Mouse (Mus musculus): ENCODE measurements around the gene Erbb2.

Erbb2 gene

DNA sequence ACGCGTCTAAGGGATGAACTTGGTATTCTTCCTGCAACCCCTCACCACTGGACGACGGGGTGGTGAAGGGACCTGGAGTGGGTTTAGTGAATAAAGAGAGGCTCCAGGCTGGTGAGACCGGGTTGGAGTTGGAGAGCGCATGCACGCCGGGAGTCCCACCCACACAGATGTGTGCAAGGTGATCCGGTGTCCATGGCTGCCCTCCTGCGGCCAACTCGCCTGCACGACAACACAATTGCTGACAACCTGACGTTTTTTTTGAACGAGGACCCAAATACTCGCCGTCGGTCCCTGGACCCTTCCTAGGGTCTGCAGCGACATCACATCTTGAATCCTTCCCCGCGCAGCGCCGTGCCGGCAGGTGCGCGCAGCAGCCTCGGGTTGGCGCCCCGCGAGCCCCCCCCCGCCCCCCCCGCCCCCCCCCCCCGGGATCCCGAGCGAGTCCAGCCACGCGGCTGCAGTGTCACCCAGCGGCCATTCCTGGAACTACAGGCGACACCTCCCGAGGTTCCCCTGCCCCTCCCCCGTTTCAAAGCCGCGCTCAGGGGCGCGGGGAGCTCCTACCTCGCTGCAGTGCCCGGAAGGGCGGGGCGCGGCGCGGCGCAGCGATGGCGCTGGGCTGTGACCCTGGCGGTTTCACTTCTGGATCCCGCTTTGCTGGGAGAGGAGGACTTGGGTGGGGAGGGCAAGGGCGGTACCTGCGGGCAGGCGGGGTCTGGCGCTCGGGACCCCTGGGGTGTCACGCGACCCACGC, 45.3 kb downstream of the Erbb2 start:
- peak; percentile 97 for DNase-seq (ENCODE audit: low read depth, low spot score)

DNA sequence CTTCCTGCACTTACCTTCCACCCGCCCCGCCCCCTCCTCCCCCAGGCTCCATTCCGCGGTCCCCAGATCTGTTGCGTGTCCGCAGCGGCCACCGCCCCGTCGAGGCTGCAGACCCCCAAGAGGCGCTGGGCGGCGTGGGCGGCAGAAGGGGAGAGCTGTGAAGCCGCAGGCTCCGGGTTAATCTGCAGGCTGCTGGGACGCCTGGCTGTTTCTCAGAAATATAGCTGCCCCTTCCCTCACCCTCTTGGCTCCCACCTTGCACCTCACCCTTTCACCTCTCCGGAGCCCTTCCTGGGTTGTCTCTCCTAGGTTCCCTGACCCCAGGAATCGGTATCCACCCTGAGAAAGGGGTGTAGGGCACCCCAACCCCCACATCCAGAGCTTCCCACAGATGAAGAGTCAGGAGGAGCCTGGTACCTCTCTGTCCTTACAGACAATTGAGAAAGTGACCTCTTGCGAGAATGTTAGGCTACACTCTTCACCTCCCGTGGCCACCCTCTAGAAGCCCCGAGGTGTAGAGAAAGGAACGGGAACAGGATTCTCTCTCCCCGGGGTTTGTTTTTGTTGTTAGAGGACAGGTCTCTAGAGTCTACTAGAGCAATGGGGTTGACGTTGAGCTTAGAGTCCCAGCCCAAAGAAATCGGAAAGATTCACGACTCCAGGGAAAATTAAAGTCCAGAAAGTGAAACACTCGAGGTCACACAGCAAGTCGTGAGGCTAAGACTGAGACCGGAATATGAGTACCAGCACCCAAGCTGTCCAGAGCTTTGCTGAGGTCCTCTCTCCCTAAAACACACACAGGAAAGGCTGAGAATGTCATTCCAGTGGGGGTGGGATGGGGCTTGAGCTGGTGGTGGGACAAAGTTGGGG, 46.1 kb downstream of the Erbb2 start:
- DNase-seq (ENCODE audit: low read depth, low spot score): no peak

DNA sequence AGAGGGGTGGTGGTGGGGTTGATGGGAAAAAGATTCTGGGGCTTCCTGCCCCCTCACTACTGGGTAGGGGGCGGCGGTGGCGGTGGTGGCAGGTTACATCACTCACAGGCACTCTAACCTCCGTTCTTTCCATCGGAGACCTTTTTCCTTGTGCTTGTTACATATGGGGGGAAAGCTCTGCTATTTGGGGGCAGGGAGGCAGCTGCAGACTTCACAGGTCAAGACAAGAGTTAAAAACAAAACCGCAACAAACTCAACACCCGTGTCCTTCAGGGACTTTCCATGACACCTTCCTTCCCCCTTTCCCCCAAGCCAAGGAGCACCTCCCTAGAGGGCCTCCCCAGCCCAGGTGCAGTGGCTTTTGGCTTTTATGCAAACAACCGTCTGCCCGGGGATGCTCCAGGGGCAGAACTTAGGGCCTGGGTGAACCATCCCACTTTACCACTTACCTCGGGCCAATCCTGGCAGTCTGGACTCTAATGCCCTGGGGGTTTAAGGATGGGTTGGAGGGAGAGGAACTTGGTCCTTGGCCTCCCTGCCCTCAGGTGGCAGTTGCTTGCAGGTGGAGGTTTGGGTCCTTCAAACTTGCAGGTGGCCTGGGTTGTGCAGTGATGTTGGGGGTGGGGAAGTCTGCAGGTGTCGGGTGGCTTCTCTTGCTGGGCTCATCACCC, 46.9 kb downstream of the Erbb2 start:
- DNase-seq (ENCODE audit: low read depth, low spot score): peak; percentile 64

DNA sequence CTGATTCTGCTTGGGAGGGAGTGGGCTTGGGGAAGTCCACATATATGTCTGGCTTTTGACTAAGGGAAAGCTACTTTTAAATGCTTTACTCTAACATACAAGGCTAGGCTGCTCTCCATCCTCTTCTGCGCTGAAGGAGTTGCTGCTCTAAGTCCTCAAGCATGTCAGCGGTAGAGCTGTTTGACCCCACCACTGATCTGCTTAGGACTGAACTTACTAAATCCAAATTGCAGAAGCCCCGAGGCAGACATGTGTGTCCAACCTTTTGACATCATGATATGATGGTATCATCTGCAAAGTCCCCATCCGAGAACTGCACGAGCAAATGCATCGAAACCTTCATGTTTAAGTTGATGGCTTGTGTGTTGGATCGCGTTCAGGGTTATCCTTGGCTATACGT, 47.6 kb downstream of the Erbb2 start:
- no peak for DNase-seq (ENCODE audit: low read depth, low spot score)

DNA sequence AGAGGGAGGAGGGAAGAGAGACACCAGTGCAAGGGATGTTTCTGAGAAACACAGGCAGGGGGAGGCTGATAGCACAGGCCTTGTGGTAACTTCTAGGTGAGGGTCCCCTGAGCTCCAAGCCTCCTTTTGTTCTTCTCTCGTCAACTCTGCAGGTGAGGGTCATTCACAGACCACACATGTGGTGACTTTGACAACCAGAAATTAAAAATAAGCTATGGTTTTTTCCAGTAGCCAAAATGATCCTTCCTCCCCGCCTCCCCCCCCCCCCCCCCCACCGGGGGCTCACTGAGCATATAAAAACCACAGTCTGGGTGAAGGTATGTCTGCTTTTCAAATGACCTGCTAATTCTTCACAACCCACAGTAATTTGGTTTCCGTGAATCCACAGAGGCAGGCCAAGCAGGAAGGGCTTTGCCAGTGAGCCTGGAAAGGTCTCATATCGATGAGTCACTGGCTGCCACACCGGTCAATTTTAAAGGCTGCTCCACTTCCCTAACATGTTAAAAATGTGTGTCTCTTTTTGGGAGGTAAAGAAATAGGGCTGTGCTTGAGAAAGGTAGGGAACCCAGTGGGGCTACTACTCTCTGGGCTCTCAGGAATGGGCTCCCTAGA, 48.9 kb downstream of the Erbb2 start:
- no peak for DNase-seq (ENCODE audit: low read depth, low spot score)

DNA sequence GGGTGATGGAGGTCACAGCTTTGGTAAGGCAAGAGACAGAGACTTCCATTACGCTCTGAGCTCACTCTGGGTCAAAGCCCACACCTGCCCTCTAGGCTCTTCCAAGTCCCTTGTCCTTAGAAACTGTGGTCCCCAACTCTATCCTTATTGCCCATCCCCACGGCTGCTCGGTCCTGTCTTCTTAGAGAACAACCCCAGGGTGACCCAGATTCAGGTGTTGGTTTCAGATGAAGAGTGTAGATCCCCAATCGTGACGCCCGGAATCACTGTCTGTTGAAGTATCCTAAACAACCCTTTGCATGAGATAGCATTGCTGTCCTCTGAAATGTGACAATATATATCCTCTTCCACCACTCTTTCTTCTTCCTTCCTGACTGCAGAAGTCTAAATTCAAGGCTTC, 50.0 kb downstream of the Erbb2 start:
- no peak for DNase-seq (ENCODE audit: low read depth, low spot score)

DNA sequence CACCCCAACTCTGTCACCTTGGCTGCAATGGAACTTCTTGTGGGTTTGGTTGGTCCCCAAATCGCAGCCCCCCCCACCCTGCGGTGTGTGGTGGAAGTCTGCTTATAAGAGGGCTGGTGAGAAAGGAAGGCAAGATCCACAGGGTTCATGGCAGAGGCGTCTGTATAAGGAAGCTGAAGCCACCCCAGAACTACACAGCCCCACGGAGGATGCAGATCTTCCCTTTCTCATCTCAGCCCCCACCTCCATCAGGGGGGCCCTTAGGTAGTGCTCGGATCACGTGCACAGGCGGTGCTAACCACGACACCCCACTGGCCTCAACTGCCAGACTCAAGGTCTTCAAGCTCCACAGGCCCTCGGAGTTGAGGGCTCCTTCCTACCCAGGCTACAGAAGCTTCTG, 51.6 kb downstream of the Erbb2 start:
- DNase-seq (ENCODE audit: low read depth, low spot score): peak; percentile 65

DNA sequence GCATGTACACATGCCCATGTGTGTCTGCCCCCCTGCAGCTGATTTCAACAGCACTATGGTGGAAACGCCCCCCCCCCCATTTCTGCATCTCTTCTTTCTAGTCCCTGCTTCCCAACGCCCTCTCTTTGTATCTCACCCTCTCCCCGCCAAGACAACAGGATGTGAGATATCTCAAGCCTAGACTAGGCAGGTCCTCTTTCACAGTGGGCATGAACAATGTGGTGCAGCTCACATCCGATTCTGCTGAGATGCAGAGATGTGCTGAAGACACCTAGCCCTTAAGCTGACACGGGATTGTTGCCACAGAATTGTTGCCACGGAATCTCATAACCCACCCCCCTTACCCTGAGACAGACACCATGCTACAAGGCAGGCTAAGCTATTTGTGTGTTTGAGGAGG, 52.2 kb downstream of the Erbb2 start:
- peak; percentile 74 for DNase-seq (ENCODE audit: low read depth, low spot score)

DNA sequence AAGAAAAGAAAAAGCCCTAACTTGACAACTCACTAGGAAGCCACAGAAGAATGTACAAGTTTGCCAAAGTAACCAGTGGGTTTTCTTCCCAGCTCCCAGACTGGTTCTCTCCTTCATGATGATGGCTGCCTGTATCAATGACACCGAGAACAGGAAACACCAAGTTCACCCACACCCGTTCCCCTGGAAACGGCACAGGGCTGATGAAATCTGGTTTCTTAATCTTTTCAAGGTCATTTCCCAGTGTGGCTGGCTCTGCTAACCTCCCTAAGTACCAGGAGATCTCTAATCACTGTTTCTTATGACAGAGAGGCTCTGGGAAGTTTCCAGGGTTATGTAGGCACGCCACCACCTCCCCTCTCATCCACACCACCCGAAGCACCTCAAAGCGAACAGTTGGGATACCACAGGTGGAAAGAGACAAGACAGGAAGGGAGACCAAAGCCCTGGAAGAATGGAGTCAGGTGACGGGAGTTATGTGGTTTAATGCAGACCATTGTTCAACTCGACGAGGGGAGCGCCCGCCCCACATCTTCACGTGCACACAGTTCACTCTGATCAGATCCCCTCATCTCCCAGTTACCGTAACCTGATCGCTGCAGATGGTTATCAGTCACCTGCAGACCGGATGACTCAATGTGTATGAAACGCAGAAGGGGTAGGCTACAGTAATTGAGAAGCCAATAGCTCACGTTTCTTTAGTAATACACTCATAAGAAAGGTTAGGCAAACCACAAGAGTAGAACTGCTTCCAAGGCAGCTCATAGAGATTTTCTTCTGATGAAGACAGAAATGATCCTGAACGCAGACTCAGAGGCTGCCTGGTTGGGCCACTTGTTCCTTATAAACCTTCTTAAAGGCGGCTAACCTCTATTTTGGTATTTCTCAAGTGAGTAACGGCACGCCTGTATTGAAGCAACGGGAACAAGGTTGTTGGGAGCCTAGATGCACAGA, 57.8 kb downstream of the Erbb2 start:
- peak; percentile 86 for DNase-seq (ENCODE audit: low read depth, low spot score)

DNA sequence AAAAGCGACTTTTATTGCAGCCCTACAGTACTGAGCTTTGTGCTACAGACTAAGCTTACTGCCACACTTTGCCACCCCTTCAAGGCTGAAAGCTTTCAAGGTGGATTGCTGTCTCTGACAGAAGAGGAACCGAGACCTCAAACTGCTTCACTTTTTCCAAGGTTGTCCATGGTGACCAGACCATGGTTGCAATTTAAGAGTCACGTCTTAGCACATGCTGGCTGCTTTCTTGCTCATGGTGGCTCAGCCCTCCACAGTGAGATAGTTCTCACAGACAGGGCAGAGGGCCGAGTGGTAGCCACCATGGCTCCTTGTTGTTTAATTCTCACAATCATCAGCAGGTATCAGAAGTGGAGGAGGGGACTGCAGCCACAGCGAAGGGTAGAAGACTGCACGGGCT, 58.5 kb downstream of the Erbb2 start:
- DNase-seq (ENCODE audit: low read depth, low spot score): no peak

DNA sequence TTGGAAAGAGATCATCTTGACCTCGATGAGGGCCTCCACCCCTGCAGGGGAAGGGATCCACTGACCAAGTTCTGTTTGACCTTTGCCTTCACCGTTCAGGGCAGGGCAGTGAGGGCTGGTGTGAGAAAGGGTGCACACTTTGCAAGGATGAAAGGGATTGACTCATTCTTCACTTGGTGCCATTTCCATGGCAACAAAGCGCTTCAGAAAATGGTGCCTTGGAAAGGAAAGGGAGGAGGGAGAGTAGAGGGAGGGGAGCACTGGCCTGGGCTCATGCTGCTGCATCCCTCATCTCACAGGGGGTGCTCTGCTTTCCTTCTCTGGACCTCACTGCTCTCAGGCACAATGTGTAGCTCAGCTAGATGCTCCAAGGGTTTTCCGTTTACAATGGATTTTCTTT, 60.4 kb downstream of the Erbb2 start:
- DNase-seq (ENCODE audit: low read depth, low spot score): no peak

DNA sequence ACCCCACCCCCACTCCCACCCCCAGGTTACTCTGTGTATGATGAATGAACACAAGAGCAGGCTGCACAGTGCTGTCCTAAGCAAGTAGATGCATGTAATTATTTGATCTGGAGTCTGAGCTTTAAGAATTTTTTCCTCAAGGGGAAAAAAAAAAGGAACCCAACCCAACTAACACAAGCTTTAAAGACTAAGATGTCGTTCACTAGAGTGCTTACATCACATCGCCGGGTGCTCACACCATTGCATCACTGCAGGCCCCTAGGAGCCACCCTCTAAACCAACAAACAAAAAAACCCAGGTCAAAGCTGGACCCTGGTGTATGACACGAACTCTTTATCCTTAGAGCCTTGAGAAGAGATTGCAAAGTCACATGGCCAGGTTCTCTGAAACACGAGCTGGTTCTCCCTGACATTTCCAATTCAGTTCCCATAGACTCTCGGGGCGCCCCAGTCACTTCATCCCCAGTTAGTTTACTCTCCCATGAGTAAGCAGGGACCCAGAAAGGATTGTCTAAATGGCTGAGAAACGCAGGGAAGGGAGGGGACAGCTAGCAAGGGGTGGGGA, 61.7 kb downstream of the Erbb2 start:
- no peak for DNase-seq (ENCODE audit: low read depth, low spot score)

DNA sequence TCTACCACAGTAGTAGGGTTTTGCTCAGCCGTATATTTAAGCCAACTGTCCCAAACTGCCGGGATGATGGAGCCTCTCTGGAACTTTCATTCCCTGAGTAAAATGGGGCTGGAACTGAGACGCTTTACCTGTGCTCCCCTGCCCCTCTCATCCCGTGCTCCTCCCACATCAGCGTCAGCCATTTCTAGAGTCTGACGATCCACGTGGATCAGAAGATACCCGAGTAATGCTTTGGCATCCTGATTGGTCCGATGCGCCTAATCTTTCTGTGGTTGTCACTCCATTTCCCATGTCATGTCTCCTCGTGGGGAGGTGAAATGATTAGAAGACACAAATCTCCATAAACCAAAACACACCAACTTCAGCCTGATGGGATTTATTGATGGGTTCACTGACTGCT, 62.7 kb downstream of the Erbb2 start:
- DNase-seq (ENCODE audit: low read depth, low spot score): no peak

DNA sequence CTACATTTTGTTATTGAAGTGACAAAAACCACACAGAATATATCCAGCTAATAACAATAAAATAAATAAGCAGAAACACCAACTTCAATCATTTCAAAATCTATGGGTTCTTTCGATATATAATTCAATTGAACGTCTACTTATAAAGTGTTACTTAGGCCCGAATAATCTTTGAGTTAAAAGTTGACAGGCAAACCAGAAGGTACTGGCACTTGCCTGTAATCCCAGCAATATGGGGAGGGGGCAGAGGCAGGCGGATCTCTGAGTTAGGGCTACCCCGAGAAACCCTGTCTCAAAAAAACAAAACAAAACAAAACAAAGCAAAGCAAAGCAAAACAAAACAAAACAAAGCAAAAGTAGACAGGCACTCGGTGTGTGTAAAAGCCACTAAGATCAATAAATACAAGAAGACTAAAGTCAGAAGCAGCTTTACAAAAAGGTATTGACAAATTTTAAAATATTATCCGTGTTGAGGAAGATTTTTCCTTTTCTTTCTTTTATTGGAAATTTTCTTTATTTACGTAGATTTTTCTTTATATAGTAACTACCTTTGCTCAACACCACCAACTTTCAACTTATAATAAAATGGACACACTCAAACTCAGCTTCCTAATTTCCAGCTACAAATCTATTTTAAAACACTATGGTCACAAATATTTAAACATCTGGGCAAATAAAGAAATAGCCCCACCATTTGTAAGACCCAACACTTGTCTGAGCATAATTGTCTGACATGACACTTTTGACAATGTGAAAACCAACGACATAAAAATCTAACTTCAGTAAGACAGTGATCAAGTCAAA, 63.6 kb downstream of the Erbb2 start:
- no peak for DNase-seq (ENCODE audit: low read depth, low spot score)

DNA sequence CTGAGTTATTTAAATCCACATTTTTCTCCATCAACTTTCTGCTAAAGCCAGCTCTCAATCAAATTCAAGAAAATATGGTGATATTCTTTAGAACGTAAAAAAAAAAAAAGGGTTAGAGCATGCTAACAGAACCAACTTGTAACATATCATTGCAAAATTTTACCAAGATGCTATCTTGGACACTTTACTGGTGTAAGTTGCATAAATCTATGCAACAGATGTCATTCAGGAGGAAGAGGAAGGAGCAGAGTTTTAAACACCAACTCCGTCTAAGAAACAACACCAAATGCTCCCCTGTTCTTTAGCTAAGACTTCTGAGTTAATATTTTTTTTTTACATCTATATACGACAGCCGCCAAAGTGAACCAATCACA, 64.2 kb downstream of the Erbb2 start:
- no peak for DNase-seq (ENCODE audit: low read depth, low spot score)

DNA sequence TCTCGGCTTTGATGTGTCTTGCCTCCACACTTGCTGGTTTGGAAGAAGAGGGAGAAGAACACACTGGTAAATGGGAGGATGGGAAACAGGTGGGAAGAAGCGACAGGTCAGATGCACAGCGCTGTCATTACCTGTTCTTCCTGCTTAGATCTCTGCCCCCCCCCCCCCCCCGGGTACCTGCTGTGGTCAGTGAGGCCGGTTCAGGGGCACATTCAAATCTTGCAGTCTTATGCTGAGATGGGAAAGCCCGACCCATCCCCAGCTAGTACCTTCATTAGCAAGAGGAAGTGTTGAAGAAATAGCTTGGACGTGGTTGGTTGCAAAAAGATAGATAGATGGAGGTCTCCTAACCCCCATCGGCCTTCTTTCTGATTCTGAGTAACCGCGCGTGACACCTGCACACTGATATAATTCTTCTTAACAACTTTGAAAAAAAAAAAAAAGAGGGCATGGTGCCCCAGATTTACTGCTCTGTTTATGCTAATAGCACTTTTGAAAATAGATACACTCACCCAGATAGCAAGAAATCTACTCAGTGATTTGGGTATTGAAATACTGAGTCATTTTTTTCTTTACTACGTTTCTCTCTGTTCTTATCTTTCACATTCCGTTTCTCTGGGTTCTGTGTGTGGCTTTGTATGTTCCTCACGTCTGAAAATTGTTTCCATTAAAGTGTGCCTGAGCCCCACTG, 64.9 kb downstream of the Erbb2 start:
- peak; percentile 65 for DNase-seq (ENCODE audit: low read depth, low spot score)

DNA sequence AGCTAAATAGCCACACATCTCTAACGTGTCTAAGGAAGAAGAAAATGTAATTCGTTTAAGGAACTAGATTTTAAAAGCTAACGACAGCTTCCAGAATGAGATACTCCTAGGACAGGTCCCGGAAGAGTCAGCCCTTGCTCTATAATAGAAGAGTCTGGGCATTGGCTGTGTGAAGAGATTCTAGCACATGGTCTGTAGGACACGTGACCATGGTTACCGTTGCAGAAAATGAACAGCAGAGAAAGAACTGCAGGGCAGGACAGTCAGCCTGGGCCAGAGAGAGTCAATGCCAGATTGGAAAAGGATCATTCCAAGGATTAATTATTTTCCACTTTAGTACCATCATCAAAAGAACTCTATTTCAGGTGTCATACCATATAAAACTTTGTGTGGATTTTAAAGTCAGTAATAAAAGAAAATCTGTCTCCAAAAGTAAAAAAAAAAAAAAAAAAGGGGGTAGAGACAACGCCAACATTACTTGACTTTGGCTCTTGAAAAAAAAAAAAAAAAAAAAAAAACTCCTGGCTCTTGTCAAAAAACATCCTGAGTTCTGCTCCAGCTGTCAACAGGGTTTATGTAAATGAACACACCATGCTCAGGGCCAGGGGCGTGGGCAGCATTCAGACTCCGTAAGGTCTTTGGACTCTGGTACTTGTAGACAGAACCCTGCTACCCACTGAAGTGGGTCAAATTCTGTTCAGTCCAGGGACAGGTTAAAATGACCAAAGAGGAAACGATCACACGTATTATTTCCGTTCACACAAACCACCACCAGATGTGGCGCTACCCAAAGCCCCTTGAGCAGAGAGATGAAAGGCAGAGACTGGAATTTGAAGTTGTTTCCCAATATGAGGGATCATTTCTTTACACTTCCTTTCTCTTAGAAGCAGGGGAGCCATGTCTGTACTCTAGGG, 67.0 kb downstream of the Erbb2 start:
- DNase-seq (ENCODE audit: low read depth, low spot score): peak; percentile 48

DNA sequence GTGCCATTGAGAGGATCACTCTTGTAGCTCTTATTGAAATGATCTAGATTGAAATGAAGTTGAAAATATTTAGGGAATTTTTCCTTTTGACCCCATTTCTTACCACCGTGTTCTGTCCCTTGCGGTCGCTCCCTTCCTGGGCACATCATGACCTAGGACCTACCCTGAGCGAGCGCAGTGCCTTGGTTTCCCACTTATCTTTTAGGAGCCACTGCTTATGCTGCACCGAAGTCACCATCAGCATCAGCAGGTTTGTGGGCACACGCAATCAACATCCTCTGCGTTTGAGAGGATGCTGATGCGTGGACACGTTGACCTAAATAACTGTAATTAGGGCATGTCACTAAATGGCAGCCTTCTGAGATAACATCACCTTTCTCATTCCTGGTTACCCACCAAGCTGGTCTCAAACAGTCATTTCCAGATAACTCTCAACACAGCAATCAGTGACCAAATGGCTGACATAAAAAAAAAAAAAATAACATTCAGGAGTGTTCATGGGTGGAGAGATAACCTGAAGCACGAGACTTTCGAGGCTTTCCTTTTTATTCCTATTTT, 67.7 kb downstream of the Erbb2 start:
- peak; percentile 62 for DNase-seq (ENCODE audit: low read depth, low spot score)

Measured in CD4-positive helper T cell, adult 2 months (primary cell).